Mouse (Mus musculus): ENCODE measurements around the gene Pramel3. TPM values are rescaled to one million over a fixed set of nuclear protein-coding genes. Genes with fewer than 3 reads are reported as not detected.

Pramel3 gene
- not detected for polyA plus RNA-seq (2014; fragmentation: Illumina TruSeq; extraction: RNeasy Lipid Tissue Mini Kit (QIAGEN cat#74804); ENCODE audit: low read depth, low replicate concordance)

GRCm38 (mm10) chrX:135302007-135302406 lies at the start of gene Pramel3:
Gene Pramel3, plus strand, starts transcription at chrX:135302307.

Other genes starting within 250 kb of the Pramel3 start
- not detected for gene Gm15023, start 124.7 kb upstream of the Pramel3 start, polyA plus RNA-seq (2014; fragmentation: Illumina TruSeq; extraction: RNeasy Lipid Tissue Mini Kit (QIAGEN cat#74804); ENCODE audit: low read depth, low replicate concordance)
- gene Tceal6, start 91.6 kb upstream of the Pramel3 start, polyA plus RNA-seq (2014; fragmentation: Illumina TruSeq; extraction: RNeasy Lipid Tissue Mini Kit (QIAGEN cat#74804); ENCODE audit: low read depth, low replicate concordance), result not detected
- not detected for gene Gm5128, start 71.0 kb downstream of the Pramel3 start, polyA plus RNA-seq (2014; fragmentation: Illumina TruSeq; extraction: RNeasy Lipid Tissue Mini Kit (QIAGEN cat#74804); ENCODE audit: low read depth, low replicate concordance)
- gene Gm7903, start 131.5 kb downstream of the Pramel3 start, polyA plus RNA-seq (2014; fragmentation: Illumina TruSeq; extraction: RNeasy Lipid Tissue Mini Kit (QIAGEN cat#74804); ENCODE audit: low read depth, low replicate concordance), result not detected
- not detected for gene AV320801, start 192.3 kb downstream of the Pramel3 start, polyA plus RNA-seq (2014; fragmentation: Illumina TruSeq; extraction: RNeasy Lipid Tissue Mini Kit (QIAGEN cat#74804); ENCODE audit: low read depth, low replicate concordance)